Mouse (Mus musculus): Measurements from ENCODE around the gene Clcnka. TPM values are rescaled to one million over a fixed set of nuclear protein-coding genes. Genes with fewer than 3 reads are reported as not detected.

Gene Clcnka
- total RNA-seq, 2 experiments from 2014 or later, result 0.36 TPM; not detected in 1

DNA sequence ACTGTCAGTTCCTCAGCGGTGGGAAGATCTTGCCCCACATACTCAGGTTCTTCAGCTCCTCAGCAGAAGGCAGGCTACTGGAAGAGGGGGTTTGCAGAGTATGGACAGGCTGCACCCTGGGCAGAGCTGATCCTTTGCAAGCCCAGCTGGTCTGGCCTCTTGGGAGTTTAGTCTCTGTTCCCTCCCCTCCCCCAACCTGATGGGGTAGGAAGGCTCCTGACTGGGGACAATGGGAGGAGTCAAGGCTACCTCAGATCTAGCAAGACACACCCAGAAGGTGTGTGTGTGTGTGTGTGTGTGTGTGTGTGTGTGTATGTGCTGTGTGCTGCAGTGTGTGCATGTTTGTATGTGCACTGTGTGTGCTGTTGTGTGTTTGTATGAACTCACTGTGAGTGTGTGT, 59.7 kb downstream of the Clcnka start:
- intact Hi-C loops (cut with DNase I), result no loop called here
- Histone ChIP-seq H3K27ac (no peak overlapping the region), H3K4me3 (no peak overlapping the region)
- no peak for TF ChIP-seq CTCF (IDR thresholded peaks at IDR 0.05)
- no peak for DNase-seq (ENCODE audit: extremely low spot score in 1 of 2, low spot score in 2 of 2)

DNA sequence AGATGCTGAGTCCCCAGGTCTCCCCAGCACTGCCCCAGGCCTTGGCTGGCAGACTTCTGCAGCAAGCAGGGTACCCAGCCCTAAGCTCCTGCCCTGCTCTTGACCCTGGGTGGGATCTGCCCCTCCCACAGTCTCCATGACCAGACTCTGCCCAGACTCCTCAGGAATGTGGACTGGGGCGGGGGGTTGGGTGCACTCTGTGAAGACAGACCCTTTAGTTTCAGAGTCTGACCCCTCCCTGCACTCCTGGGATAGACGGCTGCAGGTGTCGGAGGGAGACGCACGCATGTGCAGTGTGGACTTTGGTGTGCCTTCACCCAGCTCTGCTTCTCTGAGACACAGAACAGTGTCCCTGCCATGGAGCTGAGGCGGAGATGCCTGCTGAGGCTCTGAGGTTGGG, 60.5 kb downstream of the Clcnka start:
- TF ChIP-seq CTCF (IDR thresholded peaks at IDR 0.05), result no peak
- intact Hi-C loops (cut with DNase I), result no loop called here
- H3K27ac ChIP-seq, result no peak overlapping the region
- no peak for DNase-seq (ENCODE audit: extremely low spot score in 1 of 2, low spot score in 2 of 2)
- H3K4me3 ChIP-seq, result no peak overlapping the region

DNA sequence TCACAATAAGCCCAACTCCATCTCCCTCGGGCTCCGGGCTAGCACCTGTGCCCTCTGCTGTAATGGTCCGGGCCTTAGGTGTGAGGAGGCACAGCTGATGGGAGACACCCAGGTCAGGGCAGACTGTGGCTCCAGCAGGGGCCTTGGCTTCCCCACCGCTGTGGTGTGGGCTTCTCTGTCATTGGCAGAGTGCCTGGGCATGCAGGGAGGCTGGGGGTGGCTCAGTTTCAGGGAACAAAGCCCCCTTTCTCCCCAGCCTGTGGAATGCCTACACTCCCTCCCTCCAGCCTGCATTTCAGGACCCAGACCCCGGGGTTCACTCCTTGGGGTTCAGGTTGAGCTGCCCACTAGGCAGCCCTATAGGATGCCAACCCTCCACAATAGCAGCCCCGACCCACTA, 62.3 kb downstream of the Clcnka start:
- H3K27ac ChIP-seq, result no peak overlapping the region
- H3K4me3 ChIP-seq, result no peak overlapping the region
- intact Hi-C loops (cut with DNase I), result no loop called here
- no peak for DNase-seq (ENCODE audit: extremely low spot score in 1 of 2, low spot score in 2 of 2)
- no peak for TF ChIP-seq CTCF (IDR thresholded peaks at IDR 0.05)

DNA sequence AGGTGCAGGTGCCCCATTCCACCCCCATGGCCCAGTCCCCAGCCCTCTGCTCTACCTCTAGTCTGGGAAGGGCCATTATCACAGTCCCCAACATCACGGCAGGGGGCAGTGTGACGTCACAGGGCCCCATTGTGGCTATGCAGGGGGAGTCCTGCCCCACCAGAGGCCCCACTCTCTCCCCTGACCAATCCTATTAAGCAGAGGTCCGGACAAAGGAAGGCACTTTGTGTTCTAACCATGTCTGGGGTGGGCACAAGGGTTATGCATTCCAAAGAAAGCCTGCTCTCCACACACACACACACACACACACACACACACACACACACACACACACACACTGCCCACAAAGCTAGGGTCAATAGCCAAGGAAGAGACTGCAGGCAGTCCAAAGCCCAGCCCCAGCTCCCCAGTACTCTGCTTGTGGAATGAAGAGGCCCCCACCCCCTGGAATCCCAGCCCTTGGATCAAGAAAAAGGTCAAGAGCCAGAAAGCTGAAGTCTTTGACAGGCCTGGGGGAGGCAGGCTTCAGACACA, 63.2 kb downstream of the Clcnka start:
- TF ChIP-seq CTCF (IDR thresholded peaks at IDR 0.05), result no peak
- Histone ChIP-seq H3K27ac (no peak overlapping the region), H3K4me3 (no peak overlapping the region)
- intact Hi-C loops (cut with DNase I), result no loop called here
- DNase-seq (ENCODE audit: extremely low spot score in 1 of 2, low spot score in 2 of 2), result no peak

DNA sequence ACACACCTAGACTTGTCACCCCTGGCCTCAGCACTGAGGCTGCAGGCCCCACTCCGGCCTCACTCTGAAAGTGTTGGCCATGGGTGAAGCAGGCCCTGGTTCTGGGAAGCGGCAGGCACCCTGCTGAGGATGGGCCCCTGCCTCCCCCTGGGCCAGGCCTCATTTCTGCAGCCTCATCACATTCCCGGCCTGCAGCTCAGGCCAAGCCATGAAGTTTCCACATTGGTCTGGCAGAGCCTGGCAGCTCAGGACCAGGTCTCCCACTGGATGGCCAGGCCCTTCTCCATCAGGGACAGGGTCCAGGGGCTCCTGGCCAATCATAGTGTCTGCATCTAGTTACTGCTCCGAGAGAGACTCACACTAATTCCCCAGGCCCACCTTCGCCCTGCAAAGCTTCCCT, 63.8 kb downstream of the Clcnka start:
- no peak overlapping the region for H3K27ac ChIP-seq
- H3K4me3 ChIP-seq, result no peak overlapping the region
- intact Hi-C loops (cut with DNase I), result no loop called here
- no peak for DNase-seq (ENCODE audit: extremely low spot score in 1 of 2, low spot score in 2 of 2)
- no peak for TF ChIP-seq CTCF (IDR thresholded peaks at IDR 0.05)

Small RNAs within 50 kb of the gene (microRNA-seq; reads per million reads assigned to microRNA genes)
- 0 reads per million in 2 experiments for gene Gm25690

Other genes with a start within 250 kb of the Clcnka start
- 1 to 10 TPM; 2.7 to 4.4 TPM for gene Rsg1, start 184.8 kb downstream of the Clcnka start, total RNA-seq (2021)
- gene Arhgef19, start 159.2 kb downstream of the Clcnka start, total RNA-seq (2021), result 10 to 100 TPM; 17.1 to 18.2 TPM
- gene Epha2, start 97.5 kb downstream of the Clcnka start, total RNA-seq (2021), result 1 to 10 TPM; 1.3 to 1.9 TPM
- 1 to 10 TPM; 3.4 to 4.7 TPM for gene Fam131c, start 30.5 kb downstream of the Clcnka start, total RNA-seq (2021)
- gene Clcnkb, start 17.3 kb upstream of the Clcnka start, total RNA-seq (2021), result not detected
- gene Hspb7, start 22.1 kb upstream of the Clcnka start, total RNA-seq (2021), result under 1 TPM; 0.40 to 0.57 TPM
- 1 to 10 TPM; 3.8 to 4.2 TPM for gene Srarp, start 37.4 kb upstream of the Clcnka start, total RNA-seq (2021)
- 10 to 100 TPM; 45.3 to 46.4 TPM for gene Zbtb17, start 45.9 kb upstream of the Clcnka start, total RNA-seq (2021)
- gene Spen, start 139.9 kb upstream of the Clcnka start, total RNA-seq (2021), result 10 to 100 TPM; 68.0 to 73.2 TPM
- gene Fblim1, start 207.4 kb upstream of the Clcnka start, total RNA-seq (2021), result 1 to 10 TPM in 1 of 2 experiments, under 1 TPM in 1; 0.75 to 1.1 TPM
- 1 to 10 TPM in 1 of 2 experiments, under 1 TPM in 1; 0.30 to 1.1 TPM for gene Tmem82, start 219.9 kb upstream of the Clcnka start, total RNA-seq (2021)
- 1 to 10 TPM; 3.2 TPM for gene Slc25a34, start 225.1 kb upstream of the Clcnka start, total RNA-seq (2021)

Measured in left cerebral cortex, adult 2 months (tissue).